Mouse (Mus musculus): Measurements from ENCODE around the gene Zfp110.

- TF ChIP-seq CTCF (IDR thresholded peaks at IDR 0.05; ENCODE audit: low read depth): no peak
- no peak for TF ChIP-seq EP300 (IDR thresholded peaks at IDR 0.05; ENCODE audit: low read depth)
Observed at GRCm38 (mm10) chr7:12887585-12887984, 53.0 kb downstream of the Zfp110 start.

Measured in heart, postnatal 0 days (tissue).